Mouse (Mus musculus) embryonic fibroblast, embryonic 13.5 days (primary cell): ENCODE measurements around the gene Hist1h2ag.

Source experiments
- CTCF ChIP-seq: IDR thresholded peaks from 2 replicates; pipeline ENCODE4 v1.5.1; 2011; ENCODE audit warnings: mild to moderate bottlenecking, control low read depth, low read length, moderate library complexity, borderline replicate concordance; ENCODE audit not compliant: insufficient read depth
- POLR2A ChIP-seq: IDR thresholded peaks from 2 replicates; pipeline ENCODE4 v1.6.1; 2011; ENCODE audit warnings: low read depth, mild to moderate bottlenecking, control low read depth, low read length, moderate library complexity

DNA sequence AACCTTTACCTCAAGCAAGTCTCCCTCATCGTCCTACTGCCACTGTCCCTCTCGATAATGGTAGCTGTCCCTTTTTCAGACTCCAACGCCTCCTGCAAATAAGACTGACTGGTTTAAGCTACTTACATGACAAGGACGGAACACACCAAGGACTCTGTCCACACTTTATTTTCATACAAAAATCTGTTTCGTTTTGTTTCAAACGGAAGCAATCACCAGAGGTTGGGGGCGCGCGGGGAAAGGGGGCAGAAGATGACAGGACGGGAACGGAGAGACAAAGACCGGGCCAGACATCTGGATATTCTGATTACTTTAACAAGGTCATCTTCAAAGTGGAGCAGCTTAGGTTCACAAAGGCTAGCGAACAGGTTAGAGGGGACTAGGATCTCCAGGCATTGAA is 29.0 kb downstream of the Hist1h2ag start:
- TF ChIP-seq CTCF (no peak), POLR2A (no peak)
